Mouse (Mus musculus) granulocyte monocyte progenitor cell, adult 5-6 weeks (primary cell): ENCODE measurements at regions not wholly inside any gene's neighbourhood (a gene's known extent, or its start where the extent isn't known, plus 50 kb on each side); places are given as distances from the start of the nearest gene placed in this dataset.

Experiments used
- ATAC-seq: replicated peaks from 2 replicates; pipeline ENCODE4 v1.8.0; 2016; ENCODE audit warnings: mild to moderate bottlenecking, moderate TSS enrichment, inconsistent platforms; ENCODE audit not compliant: poor library complexity, severe bottlenecking

GRCm38 (mm10) chr12:35319571-35319970, 215.3 kb downstream of the Ahr start:
- peak; percentile 93 for ATAC-seq

- no peak for ATAC-seq
These were observed 217.8 kb downstream of the Ahr start for GRCm38 (mm10) chr12:35317046-35317445.

- ATAC-seq, result no peak
These were observed 220.8 kb downstream of the Ahr start for GRCm38 (mm10) chr12:35314035-35314434.

- ATAC-seq, result no peak
These were observed 221.5 kb downstream of the Ahr start for GRCm38 (mm10) chr12:35313191-35313925.

- ATAC-seq, result no peak
These were observed 226.3 kb downstream of the Ahr start for GRCm38 (mm10) chr12:35308537-35308936.

- peak; percentile 69 for ATAC-seq
These were observed 230.8 kb downstream of the Ahr start for GRCm38 (mm10) chr12:35303764-35304717.

GRCm38 (mm10) chr12:35303188-35303587, 231.7 kb downstream of the Ahr start:
- ATAC-seq, result peak; percentile 76

- ATAC-seq, result peak; percentile 74
These were observed 240.2 kb downstream of the Ahr start for GRCm38 (mm10) chr12:35294668-35295067.

- no peak for ATAC-seq
These were observed 241.3 kb downstream of the Ahr start for GRCm38 (mm10) chr12:35293566-35293965.

GRCm38 (mm10) chr12:35291941-35292341, 242.9 kb downstream of the Ahr start:
- peak; percentile 84 for ATAC-seq

- ATAC-seq, result 0 out of 2 replicates have a peak, but pooled peaks have one; percentile 2
These were observed 241.0 kb downstream of the Snx13 start for GRCm38 (mm10) chr12:35287974-35288373.

GRCm38 (mm10) chr12:35287570-35287969, 240.6 kb downstream of the Snx13 start:
- ATAC-seq, result peak; percentile 76

- ATAC-seq, result no peak
These were observed 240.1 kb downstream of the Snx13 start for GRCm38 (mm10) chr12:35286974-35287553.

GRCm38 (mm10) chr12:35284345-35284744, 237.4 kb downstream of the Snx13 start:
- no peak for ATAC-seq

- ATAC-seq, result no peak
These were observed 236.9 kb downstream of the Snx13 start for GRCm38 (mm10) chr12:35283925-35284324.

- ATAC-seq, result no peak
These were observed 236.4 kb downstream of the Snx13 start for GRCm38 (mm10) chr12:35283407-35283806.

- ATAC-seq, result peak; percentile 96
These were observed 222.5 kb downstream of the Snx13 start for GRCm38 (mm10) chr12:35269465-35269864.

- no peak for ATAC-seq
These were observed 221.0 kb downstream of the Snx13 start for GRCm38 (mm10) chr12:35268006-35268405.

GRCm38 (mm10) chr12:35267023-35267654, 220.2 kb downstream of the Snx13 start:
- ATAC-seq, result peak; percentile 79

- no peak for ATAC-seq
These were observed 212.8 kb downstream of the Snx13 start for GRCm38 (mm10) chr12:35259781-35260180.
